Mouse (Mus musculus) T-cell, adult 2 months (primary cell): ENCODE results near the gene Hdhd3.

Experiments used
- DNase-seq: peaks from one replicate; pipeline ENCODE4 v3.0.0; 2022; ENCODE audit warnings: low spot score

The Hdhd3 gene

DNA sequence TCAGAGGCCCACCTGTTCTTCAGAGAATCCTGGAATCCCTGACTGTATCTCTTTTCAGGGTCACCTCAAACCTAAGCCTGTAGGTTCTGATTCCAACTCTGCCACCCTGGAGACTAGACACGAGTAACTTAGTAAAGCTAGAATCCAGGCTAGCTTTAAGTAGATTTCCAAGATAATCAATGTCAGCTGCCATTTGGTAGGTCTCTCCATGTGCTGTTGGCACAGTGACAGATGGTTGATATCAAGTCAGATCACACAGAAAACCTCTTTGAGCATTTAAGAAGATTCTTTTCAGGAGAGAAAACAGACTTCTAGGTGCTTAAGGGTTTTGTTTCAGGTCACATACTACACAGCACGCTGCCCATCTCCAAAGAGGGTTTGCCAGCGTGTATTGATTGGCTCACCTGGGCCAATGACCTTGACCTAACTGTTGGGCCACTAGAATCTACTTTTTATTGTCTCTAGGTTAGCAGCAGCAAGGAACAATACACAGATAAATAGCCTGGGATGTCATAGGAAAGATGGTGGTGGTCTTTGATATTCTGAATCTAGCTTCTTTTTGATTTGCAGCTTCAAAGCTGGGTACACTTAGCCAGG lies at the start of gene Hdhd3:
TSS of gene Hdhd3 (minus strand) at position 94 of the 597 bp plus-strand sequence.
- DNase-seq = no peak

DNA sequence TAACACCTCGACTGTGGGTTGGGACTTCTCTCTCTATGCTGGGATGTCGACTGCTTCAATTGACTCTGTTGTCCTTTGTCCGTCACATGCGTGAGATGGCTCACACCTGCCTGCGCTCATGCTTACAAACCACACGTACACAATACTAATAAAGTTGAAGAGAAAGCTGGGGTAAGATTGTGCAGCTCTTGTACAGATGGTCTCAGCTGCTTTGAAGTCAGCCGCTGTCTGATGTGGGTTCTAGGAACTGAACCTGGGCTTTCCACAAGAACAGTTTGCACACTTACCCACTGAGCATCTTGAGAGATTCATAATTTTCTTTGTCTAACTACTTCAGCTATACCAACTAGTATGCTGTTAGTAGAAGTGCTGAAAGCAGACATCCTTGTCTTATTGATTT lies 48.7 kb upstream of the Hdhd3 start:
- peak; percentile 65 for DNase-seq

DNA sequence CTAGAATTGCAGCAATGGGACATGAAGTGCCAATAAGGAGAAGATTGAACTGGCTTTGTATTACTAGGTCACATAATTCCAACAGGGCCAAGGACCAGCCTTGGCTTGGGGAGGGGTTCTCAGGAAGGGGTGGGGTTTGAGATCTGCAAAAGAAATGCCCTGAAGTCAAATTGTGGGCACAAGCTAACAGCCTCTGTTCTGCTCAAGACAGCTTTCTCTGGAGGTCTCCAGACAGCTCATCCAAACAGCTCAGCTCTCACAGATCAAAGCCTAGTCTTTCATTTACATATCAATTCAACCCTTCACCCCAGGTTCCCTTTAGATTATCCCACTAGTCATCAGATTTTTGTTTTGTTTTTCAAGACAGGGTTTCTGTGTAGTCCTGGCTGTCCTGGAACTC lies 41.5 kb upstream of the Hdhd3 start:
- no peak for DNase-seq

DNA sequence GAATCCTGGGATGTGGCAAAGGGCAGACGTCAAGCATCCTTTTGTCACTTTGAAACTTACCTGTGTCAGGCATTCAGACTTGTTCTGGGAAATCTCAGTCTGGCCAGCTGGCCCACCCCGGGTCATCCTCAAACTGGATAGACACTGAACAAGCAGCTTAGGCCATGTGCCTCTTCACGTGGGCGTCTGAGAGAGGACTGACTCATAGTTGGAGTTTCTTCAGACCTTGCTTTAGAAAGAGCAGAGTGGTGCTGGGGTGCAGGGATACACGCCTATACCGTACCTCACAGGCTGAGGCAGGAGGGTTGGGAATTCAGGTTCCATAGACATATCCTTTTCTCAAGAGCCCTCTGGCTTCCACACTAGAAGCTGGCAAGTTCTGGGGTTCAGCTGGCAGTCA lies 40.5 kb upstream of the Hdhd3 start:
- DNase-seq = no peak

DNA sequence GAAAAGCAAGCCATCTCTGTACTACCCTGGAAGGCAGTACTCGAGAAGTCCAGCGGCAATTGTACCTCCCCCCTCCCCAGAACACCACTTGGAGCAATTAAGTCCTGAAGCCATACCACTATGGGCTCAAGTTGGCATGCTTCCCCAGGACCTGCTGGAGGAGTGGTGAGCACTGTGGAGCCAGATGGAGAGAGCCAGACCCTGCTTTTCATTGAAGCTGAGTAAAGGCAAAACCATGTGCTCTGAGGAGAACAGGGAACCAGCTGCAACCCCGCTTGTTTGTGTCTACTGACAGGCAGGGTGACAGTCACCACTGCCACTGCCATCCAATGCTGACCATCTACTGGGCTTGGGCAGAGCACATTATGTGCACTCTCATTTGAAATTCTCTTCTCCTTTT lies 38.5 kb upstream of the Hdhd3 start:
- no peak for DNase-seq

DNA sequence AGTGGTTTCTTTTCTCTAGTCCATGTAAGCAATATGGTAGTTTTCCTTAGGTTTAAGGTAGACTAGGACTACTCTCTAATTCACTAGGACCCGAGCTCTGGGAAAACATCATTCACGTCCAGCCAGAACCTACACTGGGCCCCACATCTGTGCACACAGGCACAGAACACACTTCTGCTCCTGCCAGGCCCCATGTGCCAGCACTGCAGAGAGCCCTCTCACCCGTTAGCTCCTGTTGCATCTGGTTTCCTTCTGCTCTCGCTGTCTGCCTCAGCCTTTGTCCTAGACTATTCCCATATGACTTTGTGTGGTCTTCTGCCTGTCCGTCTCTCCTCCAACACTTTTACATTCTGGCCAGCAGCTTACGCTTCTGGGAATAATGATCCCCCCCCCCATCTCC lies 30.5 kb upstream of the Hdhd3 start:
- no peak for DNase-seq

DNA sequence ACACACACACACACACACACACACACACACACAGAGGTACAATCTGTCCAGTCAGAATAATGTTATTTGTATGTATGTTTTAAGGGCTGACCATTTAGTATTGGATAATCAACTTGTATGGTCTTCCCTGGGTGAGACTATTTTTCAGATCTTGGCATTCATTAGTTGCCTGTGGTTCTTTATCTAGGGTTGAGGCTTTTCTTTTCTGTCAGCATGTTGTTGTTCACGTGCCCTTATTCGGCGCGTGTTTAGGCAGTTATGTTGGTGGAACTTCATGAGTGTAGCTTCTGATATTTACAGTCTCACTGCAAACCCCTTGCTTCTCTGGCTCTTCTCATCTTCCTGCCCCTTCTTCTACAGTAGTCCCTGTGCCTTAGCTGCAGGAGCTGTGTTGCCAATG lies 24.4 kb upstream of the Hdhd3 start:
- DNase-seq = no peak

DNA sequence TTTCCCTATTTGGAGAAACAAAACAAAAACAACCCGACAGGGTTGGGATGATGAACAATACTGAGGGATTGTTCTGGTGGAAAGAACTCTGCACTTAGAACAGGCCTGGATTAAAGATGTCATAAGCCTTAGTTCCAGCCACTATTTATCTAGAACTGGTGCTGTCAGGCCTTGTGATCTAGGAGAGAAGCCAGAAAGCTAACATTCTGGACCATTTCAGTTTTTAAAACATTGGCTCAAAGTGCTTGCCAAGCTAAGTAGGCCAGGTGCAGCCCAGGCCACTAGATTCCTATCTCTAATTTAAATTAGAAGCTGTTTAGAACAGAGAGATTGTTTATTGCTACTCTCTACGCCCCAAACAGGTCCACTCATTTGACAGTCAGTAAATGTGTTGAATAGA lies 23.0 kb upstream of the Hdhd3 start:
- no peak for DNase-seq

DNA sequence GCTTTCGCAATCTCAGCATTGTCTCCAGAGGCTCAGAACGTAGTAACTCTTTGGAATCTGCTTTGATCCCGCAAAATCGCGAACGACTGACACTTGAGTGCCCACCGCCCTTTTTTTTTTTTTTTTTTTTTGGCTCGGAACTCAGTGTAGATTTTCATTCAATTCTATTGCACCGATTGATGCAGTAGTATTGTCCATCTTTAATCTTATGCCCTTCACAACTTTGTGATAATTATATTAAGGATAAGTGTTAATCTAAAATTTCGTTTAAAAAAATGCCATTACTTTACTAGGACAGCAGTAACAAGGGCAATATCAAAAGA lies 22.2 kb upstream of the Hdhd3 start:
- no peak for DNase-seq

DNA sequence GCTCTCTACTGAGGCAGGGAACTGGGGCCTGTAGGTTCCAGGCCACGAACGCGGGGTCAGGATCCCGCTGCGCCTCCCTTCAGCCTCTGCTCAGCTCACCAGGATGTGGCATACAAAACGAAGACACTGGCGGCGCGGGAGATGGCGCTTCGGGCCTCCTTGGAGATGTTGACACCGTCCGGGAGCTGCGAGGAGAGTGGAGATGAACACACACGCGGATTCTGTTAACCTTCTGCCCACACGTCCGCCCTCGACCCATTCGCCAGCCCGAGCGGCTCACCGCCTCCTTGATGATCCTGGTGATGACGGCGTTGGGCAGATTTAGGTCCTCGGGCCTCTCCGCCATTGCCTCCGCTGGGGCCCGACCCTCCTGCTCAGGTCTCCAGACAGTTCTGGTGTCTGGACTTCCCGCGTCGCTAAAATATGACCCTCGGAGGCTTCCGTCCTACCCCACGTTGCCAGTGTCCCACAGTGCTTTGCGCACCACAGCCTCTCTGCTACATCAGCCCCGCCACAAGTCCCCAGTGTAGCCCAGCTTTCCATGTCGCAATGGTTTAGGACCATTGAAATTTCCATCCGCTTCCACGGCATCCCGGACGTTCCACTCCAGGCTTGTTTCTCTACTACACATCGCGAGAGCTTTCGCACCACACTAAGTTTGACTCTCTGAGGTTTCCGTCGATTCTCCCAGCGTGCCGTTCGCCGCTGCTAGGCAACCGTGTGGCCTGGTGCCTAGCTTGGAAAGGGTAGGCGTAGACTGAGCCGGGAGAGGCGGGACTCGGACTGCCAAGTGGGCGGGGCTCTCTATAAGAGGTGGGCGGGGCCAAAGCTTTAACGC lies 21.6 kb upstream of the Hdhd3 start, which contains the start of the genes Pole3 and 4933430I17Rik:
TSS of gene Pole3 (minus strand) at position 418 of the 838 bp plus-strand sequence.
TSS of gene 4933430I17Rik (plus strand) at position 719 of the 838 bp plus-strand sequence.
- peak; percentile 95 for DNase-seq

DNA sequence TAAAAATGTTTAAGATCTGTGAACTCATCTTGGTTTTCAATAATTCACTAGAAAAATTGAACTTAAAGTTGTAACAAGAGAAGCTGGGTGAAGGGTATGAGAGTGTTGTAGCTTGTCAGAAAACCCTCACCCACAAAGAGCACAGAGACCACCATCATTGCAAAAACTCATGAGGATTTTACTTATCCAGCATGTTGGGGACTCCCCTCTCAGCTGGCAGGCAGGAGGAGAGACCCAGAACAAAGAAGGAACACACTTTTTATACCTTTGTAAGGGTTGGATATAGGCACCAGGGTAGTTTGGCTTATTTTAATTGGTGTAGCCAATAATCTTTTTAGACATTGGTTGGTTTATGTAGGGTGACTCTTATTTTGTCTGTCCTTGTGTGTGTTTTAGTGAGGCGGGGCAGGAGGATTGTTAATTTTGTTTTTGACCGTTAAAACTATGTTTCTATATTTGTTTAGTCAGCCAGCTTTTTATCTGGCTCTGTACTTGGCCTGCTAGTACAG lies 17.7 kb upstream of the Hdhd3 start:
- DNase-seq = no peak

DNA sequence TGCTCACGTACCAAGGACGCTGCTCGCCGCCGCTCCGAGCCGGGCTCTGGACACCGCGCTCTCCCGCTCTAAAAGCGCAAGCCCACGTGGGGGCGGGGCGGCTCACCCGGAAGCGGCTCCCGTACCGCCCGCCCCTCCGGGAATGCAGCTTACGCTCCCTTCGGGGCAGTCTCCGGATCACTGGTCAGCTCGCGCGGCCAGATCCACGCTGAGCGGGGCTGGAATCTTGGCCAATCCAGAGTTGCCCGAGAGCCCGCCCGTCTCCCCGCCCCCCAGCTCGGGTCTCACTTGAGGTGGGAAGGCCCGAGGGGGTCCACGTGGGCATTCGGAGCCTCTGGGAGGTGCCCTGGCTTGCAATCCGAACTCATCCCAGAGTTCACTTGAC lies 16.6 kb upstream of the Hdhd3 start, which contains the start of gene Alad:
TSS of gene Alad (minus strand) at position 70 of the 385 bp plus-strand sequence.
- peak; percentile 54 for DNase-seq

DNA sequence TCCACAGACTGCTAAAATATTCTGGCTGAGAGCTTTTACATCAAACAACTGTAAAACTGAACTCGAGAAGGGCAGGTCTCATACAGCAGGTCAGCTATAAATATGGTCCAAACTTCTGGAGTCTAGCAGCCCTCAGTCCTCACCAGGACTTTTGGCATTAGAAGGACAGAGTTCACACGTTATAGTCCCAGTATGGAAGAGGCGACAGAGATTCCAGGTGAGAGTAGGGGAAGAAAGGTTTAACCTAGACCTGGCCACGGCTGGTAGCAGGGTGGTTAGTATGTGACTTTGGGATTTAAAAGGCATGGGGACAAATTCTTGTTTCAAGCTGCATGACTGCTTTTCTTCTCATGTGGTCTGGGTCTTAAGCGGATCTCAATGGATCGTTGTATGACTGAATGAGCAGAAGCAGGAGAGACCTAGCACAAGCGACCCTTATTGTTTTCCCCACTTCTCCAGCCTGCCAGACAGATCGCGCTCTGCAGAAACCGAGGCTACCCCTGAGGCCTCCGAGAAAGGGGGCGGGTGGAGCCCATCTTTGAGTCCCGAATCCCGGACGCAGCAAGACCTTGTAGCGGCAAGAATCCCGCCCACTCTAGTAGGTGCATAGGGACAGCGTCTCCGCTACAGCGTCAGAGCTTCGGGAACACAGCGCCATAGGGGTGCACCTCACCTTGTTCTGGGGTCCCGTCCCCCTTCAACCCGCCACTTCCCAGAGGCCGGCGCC lies 16.0 kb upstream of the Hdhd3 start:
- DNase-seq = no peak

DNA sequence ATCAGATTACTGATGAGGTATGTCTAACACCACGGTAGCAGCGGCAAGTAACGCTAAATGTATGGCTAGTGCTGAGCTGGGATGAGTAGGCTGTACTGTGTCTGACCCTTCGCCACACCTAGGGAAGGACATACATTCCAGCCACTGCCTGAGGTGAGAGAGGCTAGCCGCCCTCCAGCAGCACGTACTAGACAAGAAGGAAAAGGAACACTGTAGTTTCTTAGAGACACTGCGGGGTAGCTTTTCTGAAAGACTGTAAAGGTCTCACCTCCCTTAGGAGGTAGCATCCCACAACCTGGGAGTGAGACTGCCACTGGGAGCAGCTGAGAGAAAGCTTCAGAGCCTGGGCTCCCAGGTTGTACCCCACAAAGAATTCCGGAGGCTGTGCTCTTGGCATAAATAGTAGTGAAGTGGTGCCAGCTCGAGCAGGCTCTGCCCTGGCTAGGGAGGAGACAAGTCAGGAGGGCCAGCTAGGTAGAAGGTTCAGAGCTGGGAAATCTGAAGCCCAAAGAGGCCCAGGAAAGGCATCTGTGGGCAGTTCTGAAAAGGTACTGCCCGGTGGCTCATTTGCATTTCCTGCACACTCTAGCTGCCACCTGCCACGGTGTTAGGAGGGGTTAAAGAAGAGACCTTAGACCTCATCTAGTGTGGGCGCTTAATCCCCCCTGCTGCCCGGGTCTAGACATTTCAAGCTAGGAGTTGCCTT lies 15.3 kb upstream of the Hdhd3 start:
- DNase-seq = no peak

DNA sequence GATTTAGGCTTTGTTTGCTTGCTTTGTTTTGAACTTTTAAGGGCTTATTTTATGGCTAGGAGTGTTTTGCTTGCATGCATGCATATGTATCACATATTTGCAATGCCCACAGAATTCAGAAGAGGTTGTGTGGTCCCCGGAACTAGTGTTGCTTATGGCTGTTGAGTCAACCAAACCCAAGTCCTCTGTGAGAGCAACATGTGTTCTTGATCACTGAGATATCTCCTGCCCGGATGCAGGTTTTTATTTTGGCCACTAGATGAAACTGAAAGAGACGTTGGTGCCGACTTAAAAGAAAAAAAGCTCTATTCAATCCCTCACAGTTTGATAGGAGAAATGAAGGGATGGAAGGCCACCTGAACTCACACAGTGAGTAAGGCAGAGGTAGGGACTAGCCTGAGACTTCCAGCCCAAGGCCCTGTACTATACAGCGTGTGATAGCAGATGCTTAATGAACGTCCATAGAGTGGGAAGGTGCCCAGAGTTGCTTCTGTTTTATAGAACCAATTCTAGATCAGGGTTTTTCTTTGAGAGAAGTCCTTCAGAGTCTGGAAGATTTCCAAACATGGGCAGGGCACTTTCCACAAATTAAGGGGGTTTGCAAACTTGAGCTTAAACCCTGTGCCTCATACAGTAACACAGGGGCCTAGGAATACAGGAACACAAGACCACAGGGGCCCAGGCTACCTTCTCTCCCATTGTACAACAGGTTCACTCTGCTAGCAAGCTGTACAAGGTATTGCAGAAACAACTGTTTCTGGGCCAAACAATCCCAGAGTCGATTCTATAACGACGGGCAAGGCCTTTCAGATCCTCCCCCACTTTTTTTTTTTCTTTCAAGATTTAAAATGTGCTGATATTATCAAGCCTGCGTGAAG lies 14.5 kb upstream of the Hdhd3 start:
- no peak for DNase-seq

DNA sequence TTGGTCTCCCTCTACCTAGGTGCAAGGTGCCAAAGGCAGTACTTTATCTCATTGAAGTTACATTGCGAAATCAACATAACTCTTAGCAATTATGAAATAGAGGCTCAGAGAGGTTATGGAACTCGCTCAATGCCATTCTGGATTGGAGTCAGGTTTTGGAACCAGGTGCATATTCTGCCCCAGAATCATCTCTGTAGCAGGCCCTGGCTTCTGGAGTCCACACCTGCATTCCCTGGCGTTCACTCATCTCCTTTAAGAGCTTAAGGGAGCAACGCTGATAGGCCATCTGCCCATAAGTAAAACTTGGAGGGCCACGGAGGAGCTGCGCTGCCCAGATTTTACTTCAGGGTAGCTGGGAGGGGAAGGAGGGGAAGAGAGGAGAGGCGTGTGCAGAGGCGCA lies 13.8 kb upstream of the Hdhd3 start:
- DNase-seq = no peak

DNA sequence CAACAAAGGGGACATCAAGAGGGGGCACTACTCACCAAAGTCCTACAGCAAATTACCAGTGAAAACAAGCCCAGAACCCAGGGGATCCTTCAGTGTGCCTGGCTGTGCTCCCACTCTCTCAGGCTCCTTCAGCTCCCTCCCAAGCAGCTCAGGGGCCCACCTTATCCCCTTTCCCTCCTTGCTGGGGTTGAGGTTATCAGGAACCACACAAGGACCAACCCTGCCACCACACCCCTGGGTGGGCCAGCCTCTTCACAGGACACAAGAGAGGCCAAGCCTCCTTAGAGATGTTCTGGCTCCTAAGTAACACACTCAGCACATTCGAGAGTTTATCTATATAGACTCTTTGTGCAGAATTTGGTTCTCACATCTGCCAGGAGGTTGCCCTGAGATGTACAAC lies 13.3 kb upstream of the Hdhd3 start:
- no peak for DNase-seq

DNA sequence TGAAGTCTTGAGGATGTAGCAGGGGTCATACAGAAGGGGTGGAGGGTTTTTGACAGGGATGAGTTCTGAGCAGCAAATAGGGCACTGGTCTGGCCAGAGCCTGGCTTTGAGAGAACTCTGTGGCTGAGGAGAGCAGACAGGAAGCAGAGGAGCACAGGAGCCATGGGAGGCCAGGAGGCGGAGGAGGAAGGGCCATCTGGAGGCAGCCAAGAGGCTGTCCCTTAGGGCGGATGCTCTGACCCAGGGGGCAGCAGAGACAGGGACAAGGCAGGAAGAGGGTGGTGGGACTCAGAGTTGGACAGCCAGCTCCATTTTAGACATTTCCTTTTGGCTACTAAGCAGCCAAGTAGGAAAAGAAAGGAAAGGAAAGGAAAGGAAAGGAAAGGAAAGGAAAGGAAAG lies 12.8 kb upstream of the Hdhd3 start:
- DNase-seq = no peak

DNA sequence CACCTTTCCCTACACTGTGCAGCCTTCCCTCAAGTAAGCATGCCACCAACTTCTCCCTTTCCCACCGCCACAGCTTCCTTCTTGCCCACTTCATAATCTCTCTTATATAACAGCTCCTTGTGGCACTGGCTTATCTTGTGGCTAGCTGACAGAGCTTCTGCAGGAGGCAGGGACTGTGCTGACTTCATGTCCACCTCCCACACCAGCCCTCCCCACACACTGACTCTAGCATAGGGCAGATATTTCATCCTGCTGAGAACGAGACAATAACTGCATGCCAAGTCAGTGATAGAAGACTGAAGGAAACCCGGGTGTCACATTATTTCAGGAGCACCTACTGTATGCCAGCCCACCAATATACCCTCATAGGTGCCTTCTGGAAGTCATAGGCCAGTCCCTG lies 12.2 kb upstream of the Hdhd3 start:
- DNase-seq = no peak

DNA sequence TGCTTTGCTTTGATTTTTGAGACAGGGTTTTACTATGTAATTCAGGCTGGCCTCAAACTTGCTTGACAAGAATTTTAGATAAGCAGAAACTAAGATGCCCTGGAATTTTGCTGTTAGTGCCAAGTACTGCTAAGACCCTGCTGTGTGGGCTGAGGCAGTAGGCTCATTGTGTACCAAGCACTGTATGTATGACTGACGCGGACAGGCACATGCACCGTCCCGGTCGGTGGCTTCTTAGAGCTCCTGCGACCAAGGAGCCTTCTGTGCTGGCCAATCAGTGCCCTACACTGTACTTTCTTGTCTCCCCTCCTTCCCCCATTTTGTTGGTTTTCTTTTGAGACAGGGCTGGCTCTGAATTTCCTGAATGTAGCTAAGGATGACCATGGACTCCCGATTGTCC lies 11.7 kb upstream of the Hdhd3 start:
- DNase-seq = no peak

DNA sequence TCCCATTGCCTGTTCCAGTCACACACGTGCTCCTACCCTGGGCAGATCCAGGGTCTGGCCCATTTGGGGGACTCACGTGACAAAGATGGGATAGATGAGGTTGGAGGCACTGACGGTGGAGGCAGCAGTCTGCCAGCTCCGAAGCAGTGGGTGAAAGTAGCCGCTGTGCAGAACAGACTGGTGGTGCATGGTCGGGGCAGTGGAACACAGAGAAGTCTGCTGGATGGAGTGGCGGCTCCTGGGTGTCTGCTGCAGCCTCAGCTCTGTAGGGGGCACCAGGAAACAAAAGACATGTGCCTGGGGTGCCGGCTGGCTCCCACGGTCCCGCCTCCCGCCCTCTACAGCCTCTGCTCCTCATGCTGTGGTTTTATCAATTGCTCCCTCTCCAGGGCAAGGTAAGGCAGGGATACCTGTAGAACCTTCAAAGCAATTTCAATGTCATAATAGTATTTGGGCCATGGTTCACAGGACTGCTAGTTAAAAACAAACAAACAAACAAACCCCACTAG lies 10.8 kb upstream of the Hdhd3 start:
- DNase-seq = no peak
